Mouse (Mus musculus) hindbrain, embryonic 16.5 days (tissue): ENCODE measurements around the gene Adora2b. TPM values are rescaled to one million over a fixed set of nuclear protein-coding genes. Genes with fewer than 3 reads are reported as not detected.

Source experiments
- ATAC-seq: fragments of 200-750 bp; cut with Nextera tagmentation; 2 replicates; pipeline ENCODE4 v1.8.0; 2017; ENCODE audit warnings: moderate TSS enrichment, moderate library complexity
- H3K27ac ChIP-seq: fragments of 300-500 bp; sonication (generic); 2 replicates; pipeline ENCODE4 v1.5.1; 2014; ENCODE audit warnings: low read depth, mild to moderate bottlenecking, control low read depth, low read length, moderate library complexity
- H3K27me3 ChIP-seq: fragments of 300-500 bp; sonication (generic); replicated peaks from 2 replicates; pipeline ENCODE4 v1.6.1; 2014; ENCODE audit warnings: low read length; ENCODE audit not compliant: control insufficient read depth, insufficient read depth
- H3K36me3 ChIP-seq: fragments of 300-500 bp; sonication (generic); 2 replicates; pipeline ENCODE4 v1.6.1; 2014; ENCODE audit warnings: mild to moderate bottlenecking, low read length, moderate library complexity, mixed read lengths; ENCODE audit not compliant: control insufficient read depth, insufficient read depth
- H3K4me1 ChIP-seq: fragments of 300-500 bp; sonication (generic); 2 replicates; pipeline ENCODE4 v1.6.1; 2014; ENCODE audit warnings: low read depth, low read length; ENCODE audit not compliant: control insufficient read depth, insufficient read depth
- H3K4me2 ChIP-seq: fragments of 300-500 bp; sonication (generic); 2 replicates; pipeline ENCODE4 v1.6.1; 2014; ENCODE audit warnings: mild to moderate bottlenecking, low read length, control low read depth, moderate library complexity
- H3K4me3 ChIP-seq: fragments of 300-500 bp; sonication (generic); 2 replicates; pipeline ENCODE4 v1.5.1; 2014; ENCODE audit warnings: mild to moderate bottlenecking, low read length, control low read depth, moderate library complexity
- H3K9ac ChIP-seq: fragments of 300-500 bp; sonication (generic); 2 replicates; pipeline ENCODE4 v1.6.1; 2014; ENCODE audit warnings: low read depth, mild to moderate bottlenecking, control low read depth, low read length, moderate library complexity
- H3K9me3 ChIP-seq: fragments of 300-500 bp; sonication (generic); 2 replicates; pipeline ENCODE4 v1.6.1; 2014; ENCODE audit warnings: mild to moderate bottlenecking, low read length, moderate library complexity; ENCODE audit not compliant: control insufficient read depth
- WGBS: fragments of 180-500 bp; shearing (Covaris S2); extraction: QIAGEN DNeasy Blood & Tissue Kit; methylation state at CpG from one replicate; pipeline ENCODE4 v1.1.7; 2014; 5-methylcytosine and 5-hydroxymethylcytosine counted together
- polyA plus RNA-seq: library from polyadenylated mRNA; unstranded; fragments of >200 nt; fragmentation: Nextera tagmentation; extraction: Ambion mirVana; gene quantifications from 2 replicates; pipeline ENCODE4 v1.2.1, GENCODE M21; 2015

The Adora2b gene
- polyA plus RNA-seq, 1 experiment from 2014 or later: 8.8 TPM

DNA sequence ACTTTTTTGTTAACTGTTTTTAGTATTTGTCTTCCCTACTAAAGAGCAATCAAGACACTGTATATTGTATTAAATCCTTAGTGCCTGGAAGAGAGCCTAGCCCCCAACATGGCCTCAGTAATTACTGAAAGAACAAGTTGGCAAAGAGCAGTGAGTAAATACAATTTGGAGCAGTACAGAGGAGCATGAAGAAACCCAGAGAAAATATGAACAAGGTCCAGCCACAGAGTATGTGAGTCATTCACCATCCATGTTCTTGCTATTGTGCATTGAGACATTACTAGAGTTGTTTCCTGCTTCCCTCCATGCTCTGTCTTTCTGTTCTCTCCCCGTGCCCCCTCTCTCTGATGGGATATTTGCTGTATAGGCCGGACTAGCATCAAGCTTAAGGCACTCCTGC lies 45.3 kb downstream of the Adora2b start:
- Histone ChIP-seq H3K27me3 (no peaks in the 10 kb centered on the region), H3K36me3 (peaks cover 19% of the 10 kb centered on the region)
- WGBS: 100% methylated on average over 2 of the region's 2 CpGs

DNA sequence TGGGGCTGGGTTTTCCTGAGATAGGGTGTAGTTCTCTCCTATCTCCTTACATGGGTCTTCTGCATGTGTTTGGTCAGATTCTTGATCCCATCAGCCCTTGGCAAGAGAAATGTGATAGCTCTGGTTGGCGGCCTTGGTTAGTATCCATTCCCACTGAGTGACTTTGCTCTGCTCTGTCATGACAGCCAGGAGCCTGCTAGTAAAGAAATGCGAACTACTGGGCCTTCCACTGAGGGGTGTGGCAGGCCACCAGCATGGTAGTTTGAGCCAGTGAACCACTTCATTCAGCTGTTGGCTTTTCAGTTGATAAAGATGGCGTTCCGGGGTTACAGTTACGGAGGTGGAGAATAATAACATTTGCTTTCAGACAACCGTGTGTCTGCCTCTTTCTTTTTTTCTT lies 50.1 kb downstream of the Adora2b start:
- WGBS: 84% methylated on average over 6 of the region's 6 CpGs
- H3K9ac ChIP-seq: no peak overlapping the region
- no peak overlapping the region for H3K4me3 ChIP-seq
- no peak for ATAC-seq
- no peak overlapping the region for H3K4me2 ChIP-seq
- H3K4me1 ChIP-seq: no peaks in the 10 kb centered on the region
- no peak overlapping the region for H3K27ac ChIP-seq
- H3K36me3 ChIP-seq: peaks cover 12% of the 10 kb centered on the region; the same call in 1 of the 2 replicates
- H3K9me3 ChIP-seq: no peaks in the 10 kb centered on the region
- H3K27me3 ChIP-seq: no peaks in the 10 kb centered on the region

More for the DNA sequence above, 45.3 kb downstream of the Adora2b start:
- Histone ChIP-seq H3K4me2 (no peak overlapping the region), H3K27ac (no peak overlapping the region), H3K9me3 (no peaks in the 10 kb centered on the region), H3K4me3 (no peak overlapping the region), H3K4me1 (no peaks in the 10 kb centered on the region), H3K9ac (no peak overlapping the region)
- no peak for ATAC-seq

DNA sequence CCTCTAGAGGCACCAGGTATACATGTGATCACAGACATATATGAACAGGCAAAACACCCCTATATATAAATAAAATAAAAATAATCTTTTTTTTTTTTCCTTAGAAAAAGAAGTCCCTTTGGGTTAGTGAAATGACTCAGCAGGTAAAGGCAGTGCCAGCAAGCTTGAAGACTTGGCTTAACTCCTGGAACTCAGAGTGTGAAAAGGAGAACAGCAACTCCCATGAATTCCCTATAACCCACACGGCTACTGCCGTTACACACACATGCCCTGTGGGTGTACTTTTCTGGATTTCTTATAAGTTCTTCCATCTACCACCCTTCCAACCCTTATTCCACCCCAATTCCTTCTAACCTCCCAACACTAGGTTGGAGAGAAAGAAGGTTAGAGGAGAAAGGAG lies 57.1 kb downstream of the Adora2b start:
- Histone ChIP-seq H3K27ac (no peak overlapping the region), H3K4me2 (no peak overlapping the region), H3K4me3 (no peak overlapping the region), H3K9me3 (no peaks in the 10 kb centered on the region), H3K9ac (no peak overlapping the region), H3K4me1 (no peaks in the 10 kb centered on the region), H3K36me3 (peaks cover 16% of the 10 kb centered on the region), H3K27me3 (no peaks in the 10 kb centered on the region)
- ATAC-seq: no peak
- 88% methylated on average over 2 of the region's 2 CpGs for WGBS

DNA sequence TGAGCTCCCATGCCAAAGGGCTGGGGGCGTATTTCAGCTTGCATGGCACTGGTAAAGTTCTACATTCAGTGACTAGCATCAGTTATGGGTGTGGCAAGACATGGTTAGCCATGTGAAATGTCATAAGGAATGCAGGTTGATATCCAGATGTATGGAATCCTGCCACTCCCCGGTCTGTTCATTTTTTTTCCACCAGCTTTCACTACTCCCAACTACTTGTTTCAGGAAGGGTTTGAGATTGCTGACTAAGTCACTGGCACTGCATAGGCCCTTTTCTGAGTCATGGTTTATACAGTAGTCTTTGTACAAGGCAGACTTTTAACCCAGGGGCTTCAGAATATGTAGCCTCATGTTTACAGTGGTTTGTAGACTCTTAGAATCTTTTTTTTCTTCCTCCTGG lies 60.5 kb downstream of the Adora2b start:
- H3K4me3 ChIP-seq: no peak overlapping the region
- no peak overlapping the region for H3K4me2 ChIP-seq
- no peak for ATAC-seq
- no peaks in the 10 kb centered on the region for H3K4me1 ChIP-seq
- 95% methylated on average over 2 of the region's 2 CpGs for WGBS
- H3K36me3 ChIP-seq: peaks cover 28% of the 10 kb centered on the region
- no peak overlapping the region for H3K27ac ChIP-seq
- H3K27me3 ChIP-seq: no peaks in the 10 kb centered on the region
- no peak overlapping the region for H3K9ac ChIP-seq
- no peaks in the 10 kb centered on the region for H3K9me3 ChIP-seq

DNA sequence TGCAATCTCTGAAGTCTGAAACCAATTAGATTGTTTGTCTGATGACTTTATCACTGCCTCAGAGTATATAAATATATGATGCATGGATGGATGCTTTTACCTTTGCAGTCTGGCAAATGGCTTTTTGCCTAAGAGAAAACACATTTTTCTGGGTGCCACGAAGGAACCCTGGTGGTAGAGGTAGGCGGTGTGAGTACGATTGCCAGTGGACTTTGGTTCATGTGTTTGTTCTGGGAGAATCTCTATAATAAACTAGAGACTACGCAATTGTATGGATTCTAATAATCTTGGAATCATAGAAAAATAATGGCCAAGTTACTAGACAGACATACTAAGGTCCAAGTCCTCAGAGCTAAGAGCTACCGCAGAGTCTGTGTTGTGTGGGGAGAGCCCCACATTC lies 66.2 kb downstream of the Adora2b start:
- Histone ChIP-seq H3K36me3 (peaks cover 44% of the 10 kb centered on the region), H3K9me3 (no peaks in the 10 kb centered on the region), H3K27me3 (no peaks in the 10 kb centered on the region), H3K27ac (no peak overlapping the region), H3K9ac (no peak overlapping the region), H3K4me2 (no peak overlapping the region), H3K4me1 (no peaks in the 10 kb centered on the region), H3K4me3 (no peak overlapping the region)
- ATAC-seq: no peak
- 93% methylated on average over 5 of the region's 5 CpGs for WGBS

Other genes starting within 250 kb of the Adora2b start
- gene Zswim7, start 32.4 kb downstream of the Adora2b start, polyA plus RNA-seq: 18.4 and 21.9 TPM in 2 replicates
- 41.6 and 42.3 TPM in 2 replicates for gene Ttc19, start 32.5 kb downstream of the Adora2b start, polyA plus RNA-seq
- gene Pigl, start 209.5 kb downstream of the Adora2b start, polyA plus RNA-seq: 8.3 and 10.8 TPM in 2 replicates
- gene Ncor1, start 209.6 kb downstream of the Adora2b start, polyA plus RNA-seq: 60.1 and 135 TPM in 2 replicates